Mouse (Mus musculus): ENCODE measurements around the gene D030056L22Rik. TPM values are rescaled to one million over a fixed set of nuclear protein-coding genes. Genes with fewer than 3 reads are reported as not detected.

D030056L22Rik gene
- polyA plus RNA-seq, 1 experiment from 2014 or later: 26.8 TPM

DNA sequence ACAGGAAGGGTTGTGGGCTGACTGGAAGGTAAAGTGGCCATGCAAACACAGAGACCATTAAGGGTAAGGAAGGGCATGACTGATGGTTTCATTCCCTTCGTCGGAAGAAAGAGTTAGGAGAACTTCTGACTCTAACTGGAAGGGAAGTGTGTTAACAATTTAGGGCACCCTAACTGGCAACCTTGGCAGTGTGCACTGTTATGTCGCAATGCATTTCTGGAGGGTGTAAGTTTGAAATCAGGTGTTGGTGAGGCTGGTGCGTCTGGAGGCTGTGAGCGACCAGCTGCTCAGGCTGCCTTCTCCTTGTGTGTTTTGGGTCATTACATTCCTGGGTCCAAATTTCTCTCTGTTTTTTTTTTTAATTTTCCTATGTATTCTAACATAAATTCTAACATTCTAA, 31.0 kb downstream of the D030056L22Rik start:
- 68% methylated on average over 5 of the region's 5 CpGs for WGBS

DNA sequence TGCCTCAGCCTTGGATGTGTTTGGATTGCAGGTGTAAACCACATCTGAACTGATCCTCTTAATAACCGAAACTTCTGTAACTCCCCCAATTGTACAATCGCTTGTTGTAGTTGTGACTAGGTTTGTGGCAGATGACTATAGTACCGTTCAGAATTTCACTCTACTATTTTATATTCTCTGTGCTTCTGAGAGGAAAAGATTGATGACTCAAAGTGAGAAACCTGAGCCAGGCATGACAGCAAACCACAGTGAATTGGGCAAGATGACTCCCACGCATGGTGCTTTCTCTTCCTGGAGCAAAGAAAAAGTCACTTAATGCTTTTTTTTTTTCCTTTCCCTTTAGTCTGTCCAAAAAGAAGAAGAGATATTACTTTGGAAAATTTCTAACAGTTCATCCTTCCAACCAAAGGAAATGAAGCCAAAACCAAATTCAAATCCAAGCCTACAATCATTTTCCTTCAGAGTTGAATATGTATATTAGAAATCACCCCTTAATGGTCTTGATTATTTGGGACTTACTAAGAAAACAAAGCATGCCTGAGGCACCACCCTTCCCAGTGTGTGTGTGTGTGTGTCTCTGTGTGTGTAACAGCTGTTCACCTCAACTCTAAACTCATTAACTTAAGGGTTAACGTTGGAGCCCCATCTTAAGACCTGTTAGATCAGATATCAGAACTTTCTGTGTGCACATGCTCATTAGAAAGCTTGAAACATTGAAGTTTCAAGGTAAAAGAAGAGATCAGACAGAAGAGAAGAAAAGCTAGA, 33.8 kb downstream of the D030056L22Rik start:
- H3K27ac ChIP-seq: no peak overlapping the region
- no peak overlapping the region for H3K4me3 ChIP-seq
- no peak for DNase-seq (ENCODE audit: low spot score)
- H3K27me3 ChIP-seq (ENCODE audit: low read depth, poor library complexity, severe bottlenecking): peaks cover 20% of the 10 kb centered on the region
- H3K9me3 ChIP-seq (replicated peaks): no peaks in the 10 kb centered on the region
- WGBS: 93% methylated on average over 5 of the region's 5 CpGs
- H3K4me1 ChIP-seq: peaks cover 8% of the 10 kb centered on the region
- H3K36me3 ChIP-seq: no peaks in the 10 kb centered on the region

More for the DNA sequence above, 31.0 kb downstream of the D030056L22Rik start:
- Histone ChIP-seq H3K27me3 (ENCODE audit: low read depth, poor library complexity, severe bottlenecking) (0 out of 2 replicates have a peak, but pooled peaks cover under 1% of the 10 kb centered on the region), H3K36me3 (no peaks in the 10 kb centered on the region), H3K27ac (no peak overlapping the region), H3K9me3 (replicated peaks) (no peaks in the 10 kb centered on the region), H3K4me1 (no peaks in the 10 kb centered on the region), H3K4me3 (no peak overlapping the region)
- no peak for DNase-seq (ENCODE audit: low spot score)

DNA sequence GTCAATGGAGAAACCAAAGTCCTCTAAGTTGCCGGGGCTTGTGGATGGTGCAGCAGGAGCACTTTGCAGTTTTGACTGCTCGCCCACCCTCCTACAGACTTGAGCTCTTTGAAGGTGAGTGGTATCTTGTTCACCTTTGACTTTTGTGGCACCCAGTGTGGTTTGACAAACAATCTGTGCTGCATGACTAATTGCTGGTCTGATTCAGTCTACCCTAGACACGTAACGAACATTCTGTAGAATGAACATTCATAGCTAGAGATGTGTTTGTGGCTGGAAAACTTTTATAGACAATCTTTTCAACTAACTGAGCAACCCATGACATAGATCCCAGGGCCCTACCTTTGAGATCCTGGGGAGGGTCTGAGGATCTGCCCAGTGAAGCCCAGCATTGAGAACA, 34.4 kb downstream of the D030056L22Rik start:
- WGBS: 94% methylated on average over 4 of the region's 4 CpGs
- no peak for DNase-seq (ENCODE audit: low spot score)
- Histone ChIP-seq H3K4me3 (no peak overlapping the region), H3K9me3 (replicated peaks) (no peaks in the 10 kb centered on the region), H3K4me1 (peaks cover 8% of the 10 kb centered on the region), H3K27me3 (ENCODE audit: low read depth, poor library complexity, severe bottlenecking) (peaks cover 20% of the 10 kb centered on the region), H3K36me3 (no peaks in the 10 kb centered on the region), H3K27ac (no peak overlapping the region)

DNA sequence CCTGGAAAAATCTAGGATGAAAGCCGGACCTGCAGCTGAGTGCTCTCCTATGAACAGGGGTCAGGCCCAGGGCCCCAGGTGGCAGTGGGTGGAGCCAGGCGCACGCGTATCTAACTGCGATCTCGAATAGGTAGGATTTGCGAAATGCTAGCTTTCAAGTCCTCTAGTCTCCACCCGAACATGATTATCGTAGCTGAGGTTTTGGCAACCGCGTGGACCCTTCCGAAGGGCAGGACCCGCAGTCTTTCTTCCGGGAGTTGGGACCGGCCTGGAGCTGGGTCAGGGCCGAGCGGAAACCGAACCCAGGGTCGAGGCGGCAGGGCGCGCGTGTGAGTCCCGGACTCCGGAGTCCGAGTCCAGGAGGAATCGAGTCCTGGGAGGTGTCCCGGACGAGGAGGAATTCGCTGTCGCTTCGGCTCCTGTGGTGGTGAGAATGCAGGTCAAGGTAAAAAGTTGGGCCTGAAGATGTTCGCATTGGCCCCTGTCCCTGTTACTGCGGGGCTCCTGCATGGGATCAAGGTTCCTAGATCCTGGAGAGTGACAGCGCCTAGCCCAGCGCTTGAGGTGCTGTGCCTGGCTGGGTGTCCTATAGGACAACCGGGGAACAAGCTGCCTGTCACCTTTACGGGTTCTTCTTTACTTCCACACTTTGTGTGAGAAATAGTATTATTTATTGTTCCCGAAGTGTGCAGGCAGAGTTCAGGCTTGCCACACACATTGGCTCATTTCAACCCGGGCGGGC, 36.8 kb downstream of the D030056L22Rik start, which contains the start of gene Trpm6:
Gene Trpm6, plus strand, starts transcription at position 386 of the 742 bp plus-strand sequence.
- Histone ChIP-seq H3K36me3 (no peaks in the 10 kb centered on the region), H3K27ac (peak within 1 kb of the TSS; percentile 66), H3K4me1 (peaks cover 8% of the 10 kb centered on the region), H3K27me3 (ENCODE audit: low read depth, poor library complexity, severe bottlenecking) (peaks cover 20% of the 10 kb centered on the region), H3K9me3 (replicated peaks) (no peaks in the 10 kb centered on the region), H3K4me3 (peak within 1 kb of the TSS; percentile 54)
- peak; percentile 55 for DNase-seq (ENCODE audit: low spot score)
- WGBS: 5% methylated on average over 41 of the region's 41 CpGs

DNA sequence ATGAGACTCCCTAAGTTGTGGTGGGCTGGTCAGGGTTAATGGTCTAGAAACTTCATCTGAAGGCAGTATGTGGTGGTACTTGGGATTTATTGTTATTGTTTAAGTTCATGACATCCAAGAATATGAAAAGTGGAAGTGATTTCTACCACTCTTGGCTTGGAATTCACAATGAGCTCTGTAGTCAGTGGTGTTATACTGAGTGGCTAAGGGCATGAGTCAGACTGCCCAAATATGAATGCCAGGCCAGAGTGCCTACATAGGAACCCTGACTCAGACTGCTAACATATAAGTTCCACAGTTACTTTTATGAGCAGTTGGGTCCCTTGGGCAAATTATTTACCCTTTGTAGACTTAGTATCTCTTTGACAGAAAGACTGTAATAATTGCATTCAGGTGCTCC, 44.2 kb downstream of the D030056L22Rik start:
- H3K4me3 ChIP-seq: no peak overlapping the region
- H3K9me3 ChIP-seq (replicated peaks): no peaks in the 10 kb centered on the region
- H3K27me3 ChIP-seq (ENCODE audit: low read depth, poor library complexity, severe bottlenecking): no peaks in the 10 kb centered on the region
- H3K27ac ChIP-seq: no peak overlapping the region
- no peak for DNase-seq (ENCODE audit: low spot score)
- H3K36me3 ChIP-seq: no peaks in the 10 kb centered on the region
- H3K4me1 ChIP-seq: peaks cover 13% of the 10 kb centered on the region

DNA sequence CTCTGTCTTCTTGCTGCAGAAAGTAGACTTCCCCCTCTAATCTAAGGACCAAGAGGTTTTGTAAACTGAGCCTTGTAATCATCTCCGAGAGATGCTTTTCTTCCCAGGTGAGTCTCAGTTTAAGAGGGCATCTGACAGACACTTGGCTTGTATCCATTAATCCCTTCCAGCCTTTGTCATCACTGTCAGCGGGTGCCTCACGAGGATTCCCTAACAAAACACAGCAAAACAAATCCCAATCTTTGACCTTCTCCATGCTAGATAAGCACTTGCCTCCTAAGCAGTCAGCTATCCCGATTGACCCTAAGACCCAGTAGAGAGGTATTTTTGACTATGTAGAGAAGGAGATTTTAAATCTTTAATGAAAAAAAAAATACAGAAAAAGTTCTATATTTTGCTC, 44.7 kb downstream of the D030056L22Rik start:
- DNase-seq (ENCODE audit: low spot score): no peak
- Histone ChIP-seq H3K4me1 (peaks cover 13% of the 10 kb centered on the region), H3K27ac (no peak overlapping the region), H3K9me3 (replicated peaks) (no peaks in the 10 kb centered on the region), H3K4me3 (no peak overlapping the region), H3K27me3 (ENCODE audit: low read depth, poor library complexity, severe bottlenecking) (no peaks in the 10 kb centered on the region), H3K36me3 (no peaks in the 10 kb centered on the region)
- WGBS: 73% methylated on average over 4 of the region's 4 CpGs

DNA sequence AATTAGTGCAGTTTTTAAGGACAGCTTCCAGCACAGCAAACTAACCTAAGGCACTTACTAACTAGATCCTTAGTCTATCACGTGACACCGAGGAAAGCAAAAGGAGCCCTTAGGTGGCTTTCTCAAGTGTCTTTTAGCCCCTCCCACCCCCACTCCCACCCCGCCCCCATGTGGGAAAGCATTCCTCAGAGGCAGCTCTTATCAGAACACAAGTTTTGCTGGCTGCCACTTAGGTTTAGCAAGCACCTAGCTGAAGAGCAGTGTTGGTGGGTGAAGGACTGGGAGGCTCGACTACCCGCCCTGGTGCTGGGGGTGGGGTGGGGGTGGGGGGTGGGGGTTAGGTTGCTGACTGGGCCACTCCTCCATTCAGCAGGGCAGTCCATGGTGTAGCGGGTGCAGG, 45.3 kb downstream of the D030056L22Rik start:
- H3K4me1 ChIP-seq: peaks cover 13% of the 10 kb centered on the region
- DNase-seq (ENCODE audit: low spot score): no peak
- H3K27ac ChIP-seq: no peak overlapping the region
- no peaks in the 10 kb centered on the region for H3K9me3 ChIP-seq (replicated peaks)
- 34% methylated on average over 6 of the region's 6 CpGs for WGBS
- H3K36me3 ChIP-seq: no peaks in the 10 kb centered on the region
- H3K27me3 ChIP-seq (ENCODE audit: low read depth, poor library complexity, severe bottlenecking): no peaks in the 10 kb centered on the region
- no peak overlapping the region for H3K4me3 ChIP-seq

DNA sequence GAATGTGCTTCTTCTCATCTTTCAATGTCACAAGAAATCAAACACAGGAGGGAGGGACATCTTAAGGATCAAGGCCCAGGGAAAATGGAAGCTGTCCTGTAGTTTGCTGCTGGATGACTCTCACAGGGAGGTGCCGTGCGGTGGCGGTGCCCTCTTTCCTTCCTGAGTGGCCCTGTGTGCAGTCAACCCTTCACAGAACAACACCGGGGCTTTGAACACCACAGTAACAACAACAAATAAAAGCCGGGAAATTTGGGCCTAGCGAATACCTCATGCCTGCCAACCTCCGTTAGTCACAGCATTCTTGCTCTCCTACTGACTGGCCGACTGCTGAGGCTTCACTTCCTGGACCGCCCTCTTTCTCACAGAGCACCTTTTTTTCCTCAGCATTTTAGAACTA, 45.9 kb downstream of the D030056L22Rik start:
- Histone ChIP-seq H3K36me3 (no peaks in the 10 kb centered on the region), H3K27me3 (ENCODE audit: low read depth, poor library complexity, severe bottlenecking) (no peaks in the 10 kb centered on the region), H3K27ac (no peak overlapping the region), H3K4me3 (no peak overlapping the region), H3K4me1 (peaks cover 13% of the 10 kb centered on the region), H3K9me3 (replicated peaks) (no peaks in the 10 kb centered on the region)
- DNase-seq (ENCODE audit: low spot score): no peak
- WGBS: 66% methylated on average over 9 of the region's 9 CpGs

DNA sequence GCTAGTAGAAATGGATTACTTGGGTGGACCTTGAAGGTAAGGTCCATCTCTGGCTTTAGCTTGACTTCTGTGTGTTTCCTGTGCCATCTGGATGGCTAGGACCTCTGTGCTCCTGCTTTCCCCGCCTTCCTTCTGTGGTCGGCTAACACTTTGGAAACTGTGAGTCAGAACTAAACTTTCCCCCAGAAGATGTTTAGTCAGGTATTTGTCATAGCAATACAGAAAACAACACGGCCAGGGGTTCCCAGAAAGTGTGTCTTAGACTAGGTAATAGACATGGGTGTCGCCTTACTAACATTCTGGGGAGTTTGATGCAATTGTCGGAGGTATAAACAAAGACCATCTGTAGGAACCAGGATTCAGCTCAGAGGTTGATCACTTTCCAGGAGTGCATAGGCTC, 53.4 kb downstream of the D030056L22Rik start:
- H3K27ac ChIP-seq: no peak overlapping the region
- H3K9me3 ChIP-seq (replicated peaks): no peaks in the 10 kb centered on the region
- DNase-seq (ENCODE audit: low spot score): no peak
- WGBS: 85% methylated on average over 5 of the region's 5 CpGs
- H3K4me1 ChIP-seq: no peaks in the 10 kb centered on the region; the same call in 1 of the 2 replicates
- H3K36me3 ChIP-seq: no peaks in the 10 kb centered on the region
- no peaks in the 10 kb centered on the region for H3K27me3 ChIP-seq (ENCODE audit: low read depth, poor library complexity, severe bottlenecking)
- H3K4me3 ChIP-seq: no peak overlapping the region

Other genes starting within 250 kb of the D030056L22Rik start
- 31.9 and 32.0 TPM in 2 replicates for gene Ostf1, start 81.4 kb upstream of the D030056L22Rik start, polyA plus RNA-seq (2016; fragmentation: Nextera tagmentation; extraction: Ambion mirVana)
- gene Nmrk1, start 81.2 kb upstream of the D030056L22Rik start, polyA plus RNA-seq (2016; fragmentation: Nextera tagmentation; extraction: Ambion mirVana): 6.5 and 9.0 TPM in 2 replicates
- gene Carnmt1, start 42.4 kb upstream of the D030056L22Rik start, polyA plus RNA-seq (2016; fragmentation: Nextera tagmentation; extraction: Ambion mirVana): 30.4 and 33.3 TPM in 2 replicates
- 0.23 and 0.73 TPM in 2 replicates for gene Trpm6, start 36.8 kb downstream of the D030056L22Rik start, polyA plus RNA-seq (2016; fragmentation: Nextera tagmentation; extraction: Ambion mirVana)